Mouse (Mus musculus) G1E (cell line): Measurements from ENCODE around the gene Sfrp2. TPM values are rescaled to one million over a fixed set of nuclear protein-coding genes. Genes with fewer than 3 reads are reported as not detected.

Experiments
- ATAC-seq: 2 replicates; pipeline ENCODE4 v1.8.0; 2016; ENCODE audit warnings: mild to moderate bottlenecking; ENCODE audit not compliant: insufficient number of reproducible peaks, poor library complexity, low FRiP score, severe bottlenecking; ENCODE audit errors: extremely low read depth
- DNase-seq: peaks from one replicate; pipeline ENCODE4 v3.0.0; 2012; ENCODE audit warnings: low spot score
- H3K27me3 ChIP-seq: 2 replicates; pipeline ENCODE4 v1.6.1; 2012; ENCODE audit warnings: mild to moderate bottlenecking, low read length, inconsistent platforms; ENCODE audit not compliant: insufficient read depth
- H3K36me3 ChIP-seq: replicated peaks from 2 replicates; pipeline ENCODE3; 2012; ENCODE audit warnings: mild to moderate bottlenecking, inconsistent platforms
- H3K4me1 ChIP-seq: 2 replicates; pipeline ENCODE4 v1.6.1; 2012; ENCODE audit warnings: low read depth, low read length, inconsistent platforms, mixed read lengths; ENCODE audit not compliant: insufficient read depth
- H3K4me3 ChIP-seq: 2 replicates; pipeline ENCODE4 v1.5.1; 2012; ENCODE audit warnings: low read depth, mild to moderate bottlenecking, inconsistent platforms, low read length, moderate library complexity, mixed read lengths
- H3K9me3 ChIP-seq: replicated peaks from 2 replicates; pipeline ENCODE4 v1.6.1; 2012; ENCODE audit warnings: inconsistent platforms
- CTCF ChIP-seq: IDR thresholded peaks from 2 replicates; pipeline ENCODE4 v1.5.1; 2012; ENCODE audit warnings: low read depth, low read length, inconsistent platforms, mixed read lengths
- GATA1 ChIP-seq: IDR thresholded peaks from 2 replicates; pipeline ENCODE4 v1.6.1; 2012; ENCODE audit warnings: borderline replicate concordance, low read length, inconsistent platforms, mixed read lengths
- GATA2 ChIP-seq: IDR thresholded peaks from 2 replicates; pipeline ENCODE4 v1.6.1; 2012; ENCODE audit warnings: low read depth, low read length, inconsistent platforms, borderline replicate concordance
- POLR2AphosphoS5 ChIP-seq: IDR thresholded peaks from 2 replicates; pipeline ENCODE4 v1.6.1; 2012; ENCODE audit warnings: low read depth, low read length, inconsistent platforms; ENCODE audit not compliant: insufficient replicate concordance
- TAL1 ChIP-seq: conservative IDR thresholded peaks from 2 replicates; pipeline ENCODE4 v1.6.1; 2012; ENCODE audit warnings: low read depth, low read length, inconsistent platforms, mixed read lengths
- polyA plus RNA-seq: library from polyadenylated mRNA; stranded (reverse); fragments of >175 nt; gene quantifications from 2 replicates; pipeline ENCODE4 v1.2.3, GENCODE M21; 2012
- total RNA-seq, 2 experiments: library from RNA; stranded (forward) in 1 of 2; stranded (reverse) in 1 of 2; fragments of 200-1000 nt in 1 of 2; fragments of >200 nt in 1 of 2; fragmentation: Nextera tagmentation in 1 of 2; gene quantifications; 2 replicates each; pipeline ENCODE4 v1.2.3; 2014 to 2017

The Sfrp2 gene
- total and polyA plus RNA-seq, 3 experiments: 0.11 TPM; not detected in 2

GRCm38 (mm10) chr3:83755666-83756065, 10.5 kb upstream of the Sfrp2 start:
- Histone ChIP-seq H3K4me1 (no peaks in the 10 kb centered on the region), H3K27me3 (no peaks in the 10 kb centered on the region), H3K36me3 (no peaks in the 10 kb centered on the region), H3K9me3 (no peaks in the 10 kb centered on the region), H3K4me3 (no peak overlapping the region)
- ATAC-seq (no peak), DNase-seq (no peak)
- TF ChIP-seq GATA2 (no peak), GATA1 (no peak), TAL1 (no peak), CTCF (no peak), POLR2AphosphoS5 (no peak)

- no peaks in the 10 kb centered on the region for H3K4me1 ChIP-seq
- DNase-seq: no peak
- H3K27me3 ChIP-seq: no peaks in the 10 kb centered on the region
- no peaks in the 10 kb centered on the region for H3K36me3 ChIP-seq
- no peak overlapping the region for H3K4me3 ChIP-seq
- ATAC-seq: no peak
- peaks cover 5% of the 10 kb centered on the region; the same call in 1 of the 2 replicates for H3K9me3 ChIP-seq
- TF ChIP-seq CTCF: no peak
- TF ChIP-seq TAL1: no peak
- no peak for TF ChIP-seq GATA2
- no peak for TF ChIP-seq POLR2AphosphoS5
- TF ChIP-seq GATA1: no peak
Observed at GRCm38 (mm10) chr3:83762361-83762760, 3.8 kb upstream of the Sfrp2 start.

- no peaks in the 10 kb centered on the region for H3K4me1 ChIP-seq
- no peak overlapping the region for H3K4me3 ChIP-seq
- no peak for TF ChIP-seq POLR2AphosphoS5
- no peak for TF ChIP-seq CTCF
- TF ChIP-seq GATA2: no peak
- no peak for TF ChIP-seq TAL1
- TF ChIP-seq GATA1: no peak
- peaks cover 5% of the 10 kb centered on the region; the same call in 1 of the 2 replicates for H3K9me3 ChIP-seq
- no peaks in the 10 kb centered on the region for H3K36me3 ChIP-seq
- ATAC-seq (no peak), DNase-seq (no peak)
- no peaks in the 10 kb centered on the region for H3K27me3 ChIP-seq
Observed at GRCm38 (mm10) chr3:83763551-83764548, 2.3 kb upstream of the Sfrp2 start.

- Histone ChIP-seq H3K27me3 (no peaks in the 10 kb centered on the region), H3K36me3 (no peaks in the 10 kb centered on the region), H3K9me3 (peaks cover 5% of the 10 kb centered on the region; the same call in 1 of the 2 replicates), H3K4me1 (no peaks in the 10 kb centered on the region), H3K4me3 (no peak overlapping the region)
- DNase-seq (no peak), ATAC-seq (no peak)
- TF ChIP-seq GATA1 (no peak), POLR2AphosphoS5 (no peak)
Observed at GRCm38 (mm10) chr3:83766726-83767070, 577 bp downstream of the Sfrp2 start.

GRCm38 (mm10) chr3:83767121-83767520, 1.0 kb downstream of the Sfrp2 start:
- Histone ChIP-seq H3K27me3 (no peaks in the 10 kb centered on the region), H3K4me1 (no peaks in the 10 kb centered on the region), H3K9me3 (peaks cover 5% of the 10 kb centered on the region; the same call in 1 of the 2 replicates), H3K4me3 (no peak overlapping the region), H3K36me3 (no peaks in the 10 kb centered on the region)
- no peak for DNase-seq
- ATAC-seq: no peak
- TF ChIP-seq GATA1: no peak
- TF ChIP-seq POLR2AphosphoS5: no peak
- TF ChIP-seq CTCF: no peak
- TF ChIP-seq TAL1: no peak
- no peak for TF ChIP-seq GATA2

- peaks cover 5% of the 10 kb centered on the region; the same call in 1 of the 2 replicates for H3K9me3 ChIP-seq
- no peaks in the 10 kb centered on the region for H3K27me3 ChIP-seq
- DNase-seq (no peak), ATAC-seq (no peak)
- no peak for TF ChIP-seq GATA1
- TF ChIP-seq TAL1: no peak
- no peak for TF ChIP-seq CTCF
- TF ChIP-seq GATA2: no peak
- no peak for TF ChIP-seq POLR2AphosphoS5
- no peaks in the 10 kb centered on the region for H3K4me1 ChIP-seq
- H3K36me3 ChIP-seq: no peaks in the 10 kb centered on the region
- H3K4me3 ChIP-seq: no peak overlapping the region
Observed at GRCm38 (mm10) chr3:83768293-83769035, 2.3 kb downstream of the Sfrp2 start.
